Mouse (Mus musculus): ENCODE measurements around the gene Trio. TPM values are rescaled to one million over a fixed set of nuclear protein-coding genes. Genes with fewer than 3 reads are reported as not detected.

The Trio gene
- polyA plus RNA-seq, 1 experiment from 2014 or later = 36.4 TPM

DNA sequence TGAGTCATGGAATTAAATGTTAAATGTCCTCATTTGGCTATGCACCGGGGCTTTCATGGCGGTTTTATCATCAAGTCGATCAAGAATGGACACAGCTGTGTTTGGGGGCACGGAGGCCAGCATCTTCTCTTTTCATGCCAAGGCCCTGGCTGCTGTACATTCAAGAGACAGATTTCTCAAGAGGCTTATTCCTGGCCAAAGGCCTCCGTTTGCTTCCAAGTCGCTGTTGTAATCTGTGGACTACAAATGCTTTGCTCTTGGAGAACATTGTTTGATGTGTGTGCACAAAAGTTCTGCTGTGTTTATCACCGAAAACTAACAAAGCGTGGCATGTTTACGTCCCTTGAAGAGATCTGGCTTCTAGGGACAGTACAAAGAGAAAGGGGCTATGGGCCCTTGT is 314.9 kb downstream of the Trio start:
- Histone ChIP-seq H3K9ac (replicated peaks) (no peak overlapping the region), H3K27ac (replicated peaks) (no peak overlapping the region), H3K4me2 (no peak overlapping the region), H3K9me3 (replicated peaks) (no peaks in the 10 kb centered on the region), H3K4me1 (no peaks in the 10 kb centered on the region), H3K4me3 (replicated peaks) (no peak overlapping the region), H3K27me3 (replicated peaks) (no peaks in the 10 kb centered on the region), H3K36me3 (no peaks in the 10 kb centered on the region)
- WGBS = 74% methylated on average over 9 of the region's 9 CpGs
- no peak for ATAC-seq (ENCODE audit: low FRiP score)

DNA sequence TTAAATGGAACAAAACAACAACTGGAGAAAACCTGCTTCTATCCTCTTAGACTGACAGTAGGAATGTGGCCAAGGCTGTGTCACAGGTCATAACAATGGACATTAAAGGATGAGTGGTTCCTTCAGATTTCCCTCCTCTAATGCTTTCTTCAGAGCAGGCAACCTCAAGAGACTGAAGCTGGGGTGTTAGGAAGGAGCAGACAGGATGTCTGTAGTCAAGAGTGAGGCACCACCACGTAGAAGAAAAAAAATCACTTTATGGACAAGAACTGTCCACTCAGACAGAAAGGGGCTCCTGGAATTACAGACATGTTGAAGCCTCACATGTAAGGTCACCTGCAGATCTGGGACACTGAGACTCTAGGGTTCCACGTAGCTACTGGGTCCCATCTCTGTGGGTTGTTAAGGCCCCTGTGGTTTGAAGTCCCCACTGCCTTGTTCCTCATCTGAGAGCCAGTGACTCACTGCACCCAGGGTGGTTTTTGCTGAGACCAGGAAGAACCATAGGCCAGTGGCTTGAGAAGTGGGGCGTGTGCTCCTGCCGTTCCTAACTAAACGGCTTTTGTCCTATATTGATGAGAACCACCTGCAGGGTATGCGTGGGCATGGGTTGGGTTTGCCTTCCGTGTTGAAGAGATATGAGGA is 316.6 kb downstream of the Trio start:
- no peaks in the 10 kb centered on the region for H3K36me3 ChIP-seq
- no peaks in the 10 kb centered on the region for H3K4me1 ChIP-seq
- no peak overlapping the region for H3K9ac ChIP-seq (replicated peaks)
- no peaks in the 10 kb centered on the region for H3K27me3 ChIP-seq (replicated peaks)
- no peak overlapping the region for H3K27ac ChIP-seq (replicated peaks)
- ATAC-seq (ENCODE audit: low FRiP score) = no peak
- H3K4me2 ChIP-seq = no peak overlapping the region
- H3K9me3 ChIP-seq (replicated peaks) = no peaks in the 10 kb centered on the region
- WGBS = 86% methylated on average over 7 of the region's 7 CpGs
- no peak overlapping the region for H3K4me3 ChIP-seq (replicated peaks)

DNA sequence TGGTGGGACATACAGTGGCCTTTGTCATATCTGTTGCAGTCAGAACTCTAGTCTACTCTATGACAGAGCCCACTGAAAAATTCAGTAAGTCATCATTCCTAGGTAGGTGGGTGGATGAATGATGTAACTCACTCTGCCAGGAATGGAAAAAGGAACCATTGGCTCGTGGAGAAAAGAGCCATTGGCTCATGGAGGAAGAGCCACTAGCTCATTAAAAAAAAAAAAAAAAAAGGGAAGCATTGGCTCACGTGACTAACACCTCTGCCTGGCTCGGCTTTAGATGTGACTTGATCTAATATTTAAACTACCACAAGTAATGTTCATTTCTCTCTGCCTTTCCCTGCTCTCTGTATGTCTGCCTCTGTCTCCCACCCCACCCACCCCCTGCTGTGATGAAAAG is 317.1 kb downstream of the Trio start:
- H3K27me3 ChIP-seq (replicated peaks) = no peaks in the 10 kb centered on the region
- H3K27ac ChIP-seq (replicated peaks) = no peak overlapping the region
- WGBS = 80% methylated on average over 3 of the region's 3 CpGs
- ATAC-seq (ENCODE audit: low FRiP score) = no peak
- H3K36me3 ChIP-seq = no peaks in the 10 kb centered on the region
- H3K4me1 ChIP-seq = no peaks in the 10 kb centered on the region
- no peak overlapping the region for H3K4me2 ChIP-seq
- H3K4me3 ChIP-seq (replicated peaks) = no peak overlapping the region
- no peaks in the 10 kb centered on the region for H3K9me3 ChIP-seq (replicated peaks)
- no peak overlapping the region for H3K9ac ChIP-seq (replicated peaks)

DNA sequence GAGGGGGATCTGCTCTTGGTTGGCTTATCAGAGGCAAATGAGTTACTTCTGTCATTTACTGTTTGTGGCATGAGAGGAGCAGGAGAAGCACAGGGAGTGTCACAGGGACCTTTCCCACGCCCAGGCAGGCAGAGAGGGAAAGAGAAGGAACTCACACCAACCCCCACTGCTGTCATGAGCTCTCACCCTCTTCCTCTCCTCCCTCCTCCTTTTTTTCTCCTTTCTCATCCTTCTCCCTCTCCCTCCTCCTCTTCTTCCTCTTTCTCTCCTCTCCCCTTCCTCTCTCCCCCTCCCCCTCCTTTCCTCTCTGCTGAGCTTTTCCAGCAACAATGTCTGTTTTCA is 322.7 kb downstream of the Trio start:
- Histone ChIP-seq H3K27me3 (replicated peaks) (no peaks in the 10 kb centered on the region), H3K4me2 (0 out of 2 replicates have a peak overlapping the region, but pooled peaks have one; percentile 3), H3K4me3 (replicated peaks) (no peak overlapping the region), H3K4me1 (peaks cover 17% of the 10 kb centered on the region), H3K9me3 (replicated peaks) (no peaks in the 10 kb centered on the region), H3K36me3 (no peaks in the 10 kb centered on the region), H3K27ac (replicated peaks) (peak overlapping the region; percentile 37; the same call in 1 of the 2 replicates), H3K9ac (replicated peaks) (no peak overlapping the region)
- 25% methylated on average over 1 of the region's 1 CpGs for WGBS
- ATAC-seq (ENCODE audit: low FRiP score) = no peak

DNA sequence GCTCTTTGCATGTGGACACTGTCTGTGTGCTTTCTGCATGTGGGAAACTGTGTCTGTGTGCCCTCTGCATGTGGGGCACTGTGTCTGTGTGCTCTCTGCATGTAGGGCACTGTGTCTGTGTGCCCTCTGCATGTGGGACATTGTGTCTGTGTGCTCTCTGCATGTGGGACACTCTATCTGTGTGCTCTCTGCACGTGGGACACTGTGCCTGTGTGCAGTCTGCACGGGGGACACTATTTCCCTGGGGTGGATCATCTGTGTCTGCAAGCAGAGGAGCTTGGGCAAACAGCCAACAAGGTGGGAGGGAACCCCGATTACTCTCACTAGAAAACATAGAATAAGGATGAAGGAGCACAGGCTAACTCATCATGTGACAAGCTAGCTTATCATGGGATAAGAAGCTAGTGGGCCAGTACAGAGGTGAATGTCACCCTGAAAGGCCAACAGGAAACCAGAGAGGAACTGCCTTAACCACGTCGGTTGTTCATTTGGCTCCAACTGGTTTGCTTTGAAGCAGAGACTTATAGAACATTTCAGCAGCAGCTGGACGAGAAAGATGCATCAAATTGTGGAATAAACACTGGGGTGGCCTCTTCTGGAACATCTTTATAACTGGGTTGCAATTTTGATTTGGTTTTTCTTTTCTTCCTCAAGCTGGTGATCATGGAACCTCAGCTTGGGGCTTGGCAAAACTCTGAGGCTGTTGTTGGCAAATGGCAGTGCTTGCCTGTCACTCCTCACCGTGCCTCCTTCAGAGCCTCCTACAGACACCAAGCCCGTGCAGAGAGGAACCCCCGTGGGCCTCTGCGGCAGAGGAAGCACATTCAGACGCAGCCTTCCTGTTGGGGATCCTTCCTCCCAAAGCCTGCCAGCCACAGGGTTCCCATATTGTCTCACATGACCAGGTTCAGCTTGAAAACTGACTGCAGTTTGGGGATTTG is 323.3 kb downstream of the Trio start:
- H3K36me3 ChIP-seq = no peaks in the 10 kb centered on the region
- H3K4me1 ChIP-seq = peaks cover 17% of the 10 kb centered on the region
- H3K4me3 ChIP-seq (replicated peaks) = no peak overlapping the region
- H3K9me3 ChIP-seq (replicated peaks) = no peaks in the 10 kb centered on the region
- peak overlapping the region; percentile 37; the same call in 1 of the 2 replicates for H3K27ac ChIP-seq (replicated peaks)
- H3K9ac ChIP-seq (replicated peaks) = no peak overlapping the region
- H3K27me3 ChIP-seq (replicated peaks) = no peaks in the 10 kb centered on the region
- 0 out of 2 replicates have a peak overlapping the region, but pooled peaks have one; percentile 3 for H3K4me2 ChIP-seq
- 41% methylated on average over 11 of the region's 11 CpGs for WGBS
- peak; percentile 41 for ATAC-seq (ENCODE audit: low FRiP score)

DNA sequence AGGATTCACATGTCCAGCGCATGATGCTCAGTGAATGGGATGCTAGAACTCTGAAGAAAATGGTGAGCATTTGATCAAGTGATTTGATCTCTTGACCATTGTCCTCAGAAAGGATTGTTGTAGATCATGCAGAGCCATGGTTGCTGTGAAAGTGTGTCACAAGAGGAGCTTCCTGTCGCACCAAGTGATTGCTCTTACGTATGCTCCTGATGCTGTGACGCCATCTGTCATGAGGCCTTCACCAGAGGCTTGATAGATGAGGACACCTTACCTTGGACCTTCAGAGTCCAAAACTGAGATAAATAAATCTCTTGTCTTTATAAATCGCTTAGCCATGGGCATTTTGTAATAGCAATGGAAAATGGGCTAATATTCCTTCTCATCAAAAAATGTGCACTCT is 328.0 kb downstream of the Trio start:
- Histone ChIP-seq H3K9ac (replicated peaks) (no peak overlapping the region), H3K27me3 (replicated peaks) (no peaks in the 10 kb centered on the region), H3K4me2 (no peak overlapping the region), H3K27ac (replicated peaks) (no peak overlapping the region), H3K4me3 (replicated peaks) (no peak overlapping the region), H3K36me3 (no peaks in the 10 kb centered on the region), H3K4me1 (peaks cover 9% of the 10 kb centered on the region), H3K9me3 (replicated peaks) (no peaks in the 10 kb centered on the region)
- 90% methylated on average over 5 of the region's 5 CpGs for WGBS
- ATAC-seq (ENCODE audit: low FRiP score) = no peak

DNA sequence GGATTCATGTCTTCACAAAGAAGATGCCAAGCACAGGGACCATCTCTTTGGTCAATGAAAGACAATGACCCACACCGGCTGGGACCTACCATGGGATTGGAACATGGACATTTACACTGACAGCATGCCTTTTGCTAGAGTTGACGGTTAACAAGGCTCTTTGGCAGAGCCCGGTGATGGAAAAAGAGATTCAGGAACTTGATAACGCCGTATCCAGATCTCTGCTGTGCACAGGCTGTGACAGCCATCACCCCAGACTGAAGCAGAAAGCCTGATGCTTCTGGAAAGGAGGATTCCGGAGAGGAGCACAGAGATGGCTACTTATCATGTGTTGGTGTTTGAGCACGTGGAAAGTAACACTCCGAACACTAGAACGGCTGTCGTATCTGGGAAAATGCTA is 332.4 kb downstream of the Trio start:
- Histone ChIP-seq H3K36me3 (no peaks in the 10 kb centered on the region), H3K4me3 (replicated peaks) (no peak overlapping the region), H3K27me3 (replicated peaks) (no peaks in the 10 kb centered on the region), H3K9ac (replicated peaks) (no peak overlapping the region), H3K27ac (replicated peaks) (no peak overlapping the region), H3K4me2 (no peak overlapping the region), H3K4me1 (no peaks in the 10 kb centered on the region), H3K9me3 (replicated peaks) (no peaks in the 10 kb centered on the region)
- no peak for ATAC-seq (ENCODE audit: low FRiP score)
- 93% methylated on average over 10 of the region's 10 CpGs for whole genome bisulfite sequencing

DNA sequence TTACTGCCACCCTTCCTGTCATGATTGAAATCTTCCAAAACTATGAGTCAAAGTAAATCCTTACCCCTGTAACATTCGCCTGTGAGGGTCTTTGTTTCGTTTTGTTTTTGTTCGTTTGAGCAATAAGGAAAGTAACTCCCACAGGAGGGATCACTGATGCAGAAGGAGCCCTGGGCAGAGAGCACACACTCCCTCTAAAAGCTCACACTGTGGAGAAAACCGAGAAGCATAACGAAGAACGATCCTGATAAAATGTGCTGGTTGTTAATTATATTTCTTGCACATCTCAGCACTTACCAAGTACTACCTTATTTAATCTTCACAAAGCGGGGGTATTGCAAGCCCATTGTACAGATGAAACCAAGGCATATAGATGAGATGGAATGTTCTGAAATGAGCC is 333.5 kb downstream of the Trio start:
- Histone ChIP-seq H3K4me2 (no peak overlapping the region), H3K4me3 (replicated peaks) (no peak overlapping the region), H3K27me3 (replicated peaks) (no peaks in the 10 kb centered on the region), H3K27ac (replicated peaks) (no peak overlapping the region), H3K4me1 (no peaks in the 10 kb centered on the region), H3K9me3 (replicated peaks) (no peaks in the 10 kb centered on the region), H3K9ac (replicated peaks) (no peak overlapping the region), H3K36me3 (no peaks in the 10 kb centered on the region)
- WGBS = 80% methylated on average over 7 of the region's 7 CpGs
- no peak for ATAC-seq (ENCODE audit: low FRiP score)

DNA sequence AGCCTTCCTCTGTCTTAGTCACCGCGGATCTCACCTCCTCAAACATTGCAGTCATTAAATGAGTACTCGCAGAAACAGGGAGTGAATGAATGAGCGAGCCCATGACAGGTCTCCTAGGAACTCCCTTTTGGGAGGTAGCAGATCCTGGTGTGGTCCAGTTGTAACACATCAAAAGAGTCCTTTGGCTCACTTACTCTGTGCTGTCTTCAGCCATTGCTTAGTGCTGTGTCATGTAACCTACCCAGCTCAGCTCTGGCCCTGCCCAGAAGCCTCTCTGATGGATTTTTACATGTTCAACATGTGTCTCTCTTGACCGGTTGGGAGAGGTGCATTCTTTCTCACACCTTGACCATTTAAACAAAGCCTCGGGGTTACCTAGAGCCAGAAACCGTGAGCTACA is 334.4 kb downstream of the Trio start:
- Histone ChIP-seq H3K4me3 (replicated peaks) (no peak overlapping the region), H3K9me3 (replicated peaks) (no peaks in the 10 kb centered on the region), H3K36me3 (no peaks in the 10 kb centered on the region), H3K4me2 (no peak overlapping the region), H3K9ac (replicated peaks) (no peak overlapping the region), H3K27me3 (replicated peaks) (no peaks in the 10 kb centered on the region), H3K27ac (replicated peaks) (no peak overlapping the region), H3K4me1 (no peaks in the 10 kb centered on the region)
- no peak for ATAC-seq (ENCODE audit: low FRiP score)
- 86% methylated on average over 7 of the region's 7 CpGs for WGBS

DNA sequence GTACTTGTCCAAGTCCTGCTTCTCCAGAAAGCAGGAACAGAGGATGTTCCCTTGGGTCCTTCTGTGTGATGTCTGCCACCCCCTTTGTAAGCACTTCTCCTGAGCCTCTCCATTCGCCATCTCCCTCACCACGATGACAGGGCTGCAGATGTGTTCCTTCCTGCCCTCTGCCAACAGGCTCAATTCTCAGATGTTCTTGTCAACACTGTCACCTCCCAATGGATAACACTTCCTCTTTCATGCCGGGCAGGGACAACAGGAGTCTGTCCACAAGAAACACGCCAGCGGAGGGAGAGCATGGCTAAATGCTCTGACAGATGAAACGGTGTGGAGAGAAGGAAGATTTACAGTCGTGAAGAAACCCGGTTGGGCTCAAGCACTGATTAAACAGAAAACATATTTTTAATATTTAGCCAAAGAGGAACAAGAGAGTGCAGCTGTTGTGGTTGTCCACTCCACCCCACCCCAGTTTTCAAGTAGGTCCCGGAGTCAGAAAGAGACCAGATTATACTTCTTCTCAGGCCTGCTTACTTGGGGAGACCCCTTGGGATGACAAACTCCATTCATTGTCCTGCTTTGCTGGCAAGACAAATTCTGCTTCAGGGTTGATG is 337.5 kb downstream of the Trio start:
- Histone ChIP-seq H3K4me3 (replicated peaks) (no peak overlapping the region), H3K27me3 (replicated peaks) (no peaks in the 10 kb centered on the region), H3K4me2 (no peak overlapping the region), H3K27ac (replicated peaks) (no peak overlapping the region), H3K4me1 (no peaks in the 10 kb centered on the region), H3K9ac (replicated peaks) (no peak overlapping the region), H3K36me3 (no peaks in the 10 kb centered on the region), H3K9me3 (replicated peaks) (no peaks in the 10 kb centered on the region)
- 72% methylated on average over 9 of the region's 9 CpGs for WGBS
- no peak for ATAC-seq (ENCODE audit: low FRiP score)

DNA sequence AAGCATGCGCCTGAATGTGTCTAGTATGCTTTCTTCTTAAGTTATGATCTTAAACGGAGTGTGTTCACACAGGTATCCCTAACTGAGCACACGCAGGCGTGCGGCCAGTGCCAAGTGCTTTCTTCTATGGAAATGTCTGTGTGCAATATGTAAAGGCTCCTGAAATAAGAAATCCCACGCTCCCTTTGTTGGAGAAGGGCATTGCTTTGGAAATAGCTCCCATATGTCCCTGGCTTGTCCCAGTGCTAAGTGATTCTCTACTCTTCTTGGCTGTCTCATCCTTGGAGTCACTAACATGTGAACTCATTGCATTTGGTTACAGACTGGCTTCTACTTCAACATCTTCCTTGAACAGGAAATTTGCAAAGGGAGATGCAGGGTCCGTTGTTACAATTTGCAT is 340.8 kb downstream of the Trio start:
- H3K4me3 ChIP-seq (replicated peaks) = no peak overlapping the region
- H3K9me3 ChIP-seq (replicated peaks) = no peaks in the 10 kb centered on the region
- H3K4me1 ChIP-seq = peaks cover 10% of the 10 kb centered on the region
- H3K36me3 ChIP-seq = no peaks in the 10 kb centered on the region
- no peak for ATAC-seq (ENCODE audit: low FRiP score)
- no peaks in the 10 kb centered on the region for H3K27me3 ChIP-seq (replicated peaks)
- no peak overlapping the region for H3K9ac ChIP-seq (replicated peaks)
- no peak overlapping the region for H3K27ac ChIP-seq (replicated peaks)
- no peak overlapping the region for H3K4me2 ChIP-seq
- WGBS = 92% methylated on average over 7 of the region's 7 CpGs

DNA sequence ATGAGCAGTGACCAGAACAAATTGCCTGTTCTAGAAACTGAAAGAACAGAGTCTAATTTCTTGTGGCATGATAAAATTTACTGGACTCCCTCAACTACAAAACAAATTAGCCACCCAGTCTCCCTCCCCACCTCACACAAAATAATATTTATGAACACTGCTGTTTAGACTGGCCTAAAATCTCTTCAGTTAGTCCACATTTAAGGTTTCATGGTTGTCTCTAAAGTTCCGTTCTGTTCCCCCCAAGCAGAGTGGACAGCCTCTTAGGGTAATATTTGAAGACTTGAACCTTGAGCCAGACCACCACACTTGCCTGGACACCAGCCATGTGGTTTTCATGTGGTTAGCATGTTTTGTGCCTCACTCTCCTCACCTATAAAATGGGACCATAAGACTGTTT is 342.4 kb downstream of the Trio start:
- 87% methylated on average over 1 of the region's 1 CpGs for WGBS
- Histone ChIP-seq H3K27ac (replicated peaks) (no peak overlapping the region), H3K27me3 (replicated peaks) (no peaks in the 10 kb centered on the region), H3K4me2 (no peak overlapping the region), H3K4me1 (peaks cover 13% of the 10 kb centered on the region), H3K36me3 (no peaks in the 10 kb centered on the region), H3K9ac (replicated peaks) (no peak overlapping the region), H3K4me3 (replicated peaks) (no peak overlapping the region), H3K9me3 (replicated peaks) (no peaks in the 10 kb centered on the region)
- ATAC-seq (ENCODE audit: low FRiP score) = no peak

Data from neural tube, embryonic 15.5 days (tissue).